Mouse (Mus musculus) erythroid progenitor cell, adult 5-6 weeks (primary cell): Measurements from ENCODE around the gene Creg2. TPM values are rescaled to one million over a fixed set of nuclear protein-coding genes. Genes with fewer than 3 reads are reported as not detected.
"Not testable (repeated sequence)": the region's sequence is repeated elsewhere in the genome, so short reads cannot be mapped to it uniquely, and the experiment has no call there.

Source experiments
- ATAC-seq: replicated peaks from 2 replicates; pipeline ENCODE4 v1.8.0; 2016; ENCODE audit warnings: moderate number of reproducible peaks, mild to moderate bottlenecking, moderate TSS enrichment, inconsistent platforms; ENCODE audit not compliant: poor library complexity, low FRiP score, severe bottlenecking
- total RNA-seq, 2 experiments: library from RNA; stranded (forward) in 1 of 2; stranded (reverse) in 1 of 2; fragments of 150-400 nt in 1 of 2; fragments of 186-747, 209-891 nt in 1 of 2; gene quantifications; 2 replicates each; pipeline versions ENCODE4 v1.2.3 to v1.2.4; 2015 to 2017; ENCODE audit warnings: low replicate concordance in 2 of 2

Gene Creg2
- total RNA-seq, 2 experiments from 2014 or later = not detected

DNA sequence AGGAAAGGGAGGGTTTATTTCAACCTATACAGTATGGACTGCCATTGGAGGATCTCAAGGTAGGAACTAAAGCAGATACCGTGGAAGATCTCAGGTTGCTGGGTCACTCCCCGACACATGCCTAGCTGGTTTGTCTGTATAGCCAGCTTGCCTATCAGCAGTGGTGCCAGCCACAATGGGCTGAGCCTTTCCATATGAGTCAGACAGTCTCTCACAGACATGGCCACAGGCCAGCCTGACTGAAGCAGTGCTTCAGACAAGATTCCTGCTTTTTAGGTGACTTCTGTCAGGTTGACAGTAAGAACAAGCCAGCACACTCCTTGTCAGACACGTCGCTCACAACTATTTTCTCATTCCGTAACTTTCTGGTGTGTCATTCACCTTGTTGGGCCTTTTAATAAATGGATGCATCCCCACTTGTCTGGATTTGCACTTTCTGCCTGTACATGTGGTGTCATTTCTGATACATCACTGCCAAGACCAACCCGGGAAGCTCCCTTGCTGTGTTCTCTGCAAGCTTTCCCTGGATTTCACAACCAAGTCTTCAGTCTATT is 5.8 kb upstream of the Creg2 start:
- ATAC-seq = no peak

GRCm38 (mm10) chr1:39654901-39655300 is 3.6 kb upstream of the Creg2 start:
- ATAC-seq = not testable (repeated sequence)

- no peak for ATAC-seq
These were observed 1.8 kb upstream of the Creg2 start for GRCm38 (mm10) chr1:39653028-39653427.

- ATAC-seq = no peak
These were observed 636 bp downstream of the Creg2 start for GRCm38 (mm10) chr1:39650435-39651240.

DNA sequence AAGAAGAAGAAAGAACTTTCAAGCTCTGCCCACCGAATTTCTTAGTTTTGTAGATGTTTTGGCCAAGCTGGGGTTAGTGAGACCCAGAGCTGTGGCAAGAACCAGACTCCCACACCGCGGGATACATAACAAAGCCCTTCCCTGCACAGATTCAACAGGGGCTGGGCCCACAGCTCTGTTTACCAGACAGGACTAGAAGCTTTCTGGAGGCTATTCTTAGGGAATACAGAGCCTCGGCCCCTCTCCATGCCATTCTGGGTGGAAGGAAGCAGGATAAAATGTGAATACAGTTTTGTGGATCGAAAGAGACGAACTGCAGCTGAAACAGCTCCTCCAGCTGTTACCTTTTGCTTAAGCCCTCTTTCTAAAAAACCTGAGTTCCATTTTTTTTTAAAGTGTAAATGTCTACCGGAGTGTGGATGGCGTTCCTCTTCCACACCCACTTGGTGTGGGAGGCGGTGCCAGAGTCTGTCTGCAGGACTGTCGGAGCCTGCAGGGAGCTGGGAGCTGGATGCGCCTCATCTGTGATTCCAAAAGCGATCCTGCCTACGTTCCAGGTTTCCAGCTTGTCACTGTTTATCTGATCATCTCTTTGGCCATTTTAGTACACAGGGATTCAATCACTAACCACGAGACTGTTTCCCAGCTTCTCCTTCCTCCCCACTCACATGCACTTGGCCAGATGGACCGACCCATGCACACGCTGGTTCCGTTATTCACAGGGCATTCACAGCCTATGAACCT is 1.4 kb downstream of the Creg2 start:
- ATAC-seq = no peak

DNA sequence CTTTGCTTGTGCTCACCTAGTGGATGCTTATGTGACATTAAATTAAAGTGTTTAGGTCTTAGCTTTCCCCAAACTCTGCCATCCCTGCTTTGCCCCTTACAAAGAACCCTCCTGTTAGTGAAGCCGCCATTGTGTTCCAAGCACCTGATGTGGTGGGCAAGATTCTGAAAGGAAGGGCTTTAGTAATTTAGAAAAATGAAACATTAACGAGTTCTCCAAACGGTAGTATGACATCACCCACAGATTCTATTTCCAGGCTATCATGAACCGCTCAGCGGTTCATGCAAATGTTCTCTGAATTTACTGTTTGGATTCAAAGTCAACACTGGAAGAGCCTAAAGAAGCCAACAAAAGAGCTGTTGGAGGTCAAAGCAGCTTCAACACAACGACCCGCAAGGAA is 2.7 kb downstream of the Creg2 start:
- ATAC-seq = no peak

- ATAC-seq = no peak
These were observed 5.1 kb downstream of the Creg2 start for GRCm38 (mm10) chr1:39645905-39646759.

DNA sequence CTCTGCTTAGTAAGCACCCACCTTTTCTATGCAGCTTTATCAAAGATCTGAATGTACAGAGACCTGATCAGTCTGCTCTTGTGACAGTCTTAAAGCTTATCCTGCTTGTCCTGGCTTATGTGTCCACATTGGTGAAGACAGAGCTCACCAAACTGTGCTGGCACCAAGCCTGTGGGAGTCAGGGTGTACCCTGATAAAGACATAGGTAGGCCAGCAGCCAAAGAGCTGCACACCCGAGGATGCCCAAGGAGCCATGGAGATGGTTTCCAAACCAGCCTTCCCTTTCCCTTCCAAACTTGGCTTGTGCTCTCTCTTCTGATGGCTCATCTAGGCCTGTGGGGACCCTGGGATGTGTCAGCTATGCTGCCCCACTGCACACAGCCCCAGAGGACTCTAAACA is 6.9 kb downstream of the Creg2 start:
- no peak for ATAC-seq

DNA sequence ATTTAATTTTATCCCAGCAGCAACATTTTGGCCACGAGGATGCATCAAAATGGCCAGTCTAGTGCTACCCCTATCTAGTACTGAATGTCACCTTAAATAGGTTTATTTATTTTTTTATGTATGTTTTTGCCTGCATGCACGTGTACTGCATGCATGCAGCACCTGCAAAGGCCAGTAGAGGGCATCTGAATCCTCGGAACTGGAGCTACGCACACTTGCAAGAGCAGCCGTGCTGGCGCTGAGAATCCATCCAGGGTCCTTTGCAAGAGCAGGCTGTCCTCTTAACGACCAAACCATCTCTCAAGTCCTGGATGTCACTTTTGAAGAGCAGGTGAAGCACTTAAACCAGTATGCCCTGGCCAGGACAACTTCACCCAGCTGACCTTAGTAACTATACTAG is 9.6 kb downstream of the Creg2 start:
- no peak for ATAC-seq

- ATAC-seq = no peak
These were observed 14.1 kb downstream of the Creg2 start for GRCm38 (mm10) chr1:39637139-39637538.

DNA sequence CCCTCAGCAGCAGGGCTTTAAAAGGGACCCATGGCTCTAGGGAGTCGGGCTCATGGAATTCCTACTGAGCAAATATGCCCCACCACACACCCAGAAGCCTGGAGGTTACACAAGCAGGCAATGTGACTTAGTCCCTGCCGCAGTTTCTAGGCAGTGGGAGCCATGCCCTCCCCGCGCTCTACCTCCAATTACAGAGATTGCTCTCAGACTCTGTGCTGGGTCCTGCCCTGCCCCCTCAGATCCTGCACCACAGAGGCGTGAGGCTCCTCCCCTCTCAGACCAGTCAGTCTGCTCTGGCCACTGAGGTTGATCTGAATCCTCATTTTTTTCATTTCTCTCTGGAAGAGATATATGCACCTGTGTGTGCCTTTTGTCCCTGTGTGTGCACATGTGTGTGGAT is 14.6 kb downstream of the Creg2 start:
- ATAC-seq = no peak

DNA sequence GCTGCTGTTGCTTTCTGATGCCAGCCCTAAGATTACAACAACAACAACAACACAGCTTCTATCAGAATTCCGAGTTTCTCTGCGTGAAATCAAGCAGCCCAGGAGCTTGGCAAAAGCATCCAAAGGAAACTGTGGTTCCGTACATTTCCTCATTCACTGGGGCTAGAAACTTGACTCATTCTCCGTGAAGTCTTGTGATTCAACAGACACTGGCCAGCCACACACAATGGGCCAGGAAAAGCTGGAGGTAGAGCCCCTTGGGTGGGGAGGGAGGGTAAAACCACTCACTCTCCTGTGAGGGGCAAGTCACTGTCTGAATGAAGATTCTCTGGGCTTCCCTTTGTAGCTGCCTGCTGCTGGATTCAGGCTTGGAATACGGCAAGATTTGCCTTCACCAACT is 15.1 kb downstream of the Creg2 start:
- no peak for ATAC-seq

DNA sequence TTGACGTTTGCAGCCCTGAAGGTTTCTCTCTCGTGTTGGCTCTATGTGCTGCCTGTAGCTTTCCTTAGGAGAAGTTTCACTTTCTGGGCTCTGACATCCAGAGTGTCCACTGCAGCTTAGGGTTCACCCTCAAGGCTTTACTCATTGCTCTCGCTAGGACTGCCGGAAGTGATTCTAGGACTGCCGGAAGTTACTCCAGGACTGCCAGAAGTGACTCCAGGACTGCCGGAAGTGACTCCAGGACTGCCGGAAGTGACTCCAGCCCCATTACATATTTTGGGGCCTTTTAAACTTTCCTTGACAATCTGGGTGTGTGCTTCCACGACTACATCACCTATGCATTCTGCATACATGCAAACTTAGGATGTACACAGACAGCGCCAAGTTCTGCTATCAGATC is 22.7 kb downstream of the Creg2 start:
- no peak for ATAC-seq

- ATAC-seq = no peak
These were observed 25.8 kb downstream of the Creg2 start for GRCm38 (mm10) chr1:39625491-39625890.

- no peak for ATAC-seq
These were observed 27.5 kb downstream of the Creg2 start for GRCm38 (mm10) chr1:39623729-39624128.

- no peak for ATAC-seq
These were observed 28.2 kb downstream of the Creg2 start for GRCm38 (mm10) chr1:39623106-39623505.

DNA sequence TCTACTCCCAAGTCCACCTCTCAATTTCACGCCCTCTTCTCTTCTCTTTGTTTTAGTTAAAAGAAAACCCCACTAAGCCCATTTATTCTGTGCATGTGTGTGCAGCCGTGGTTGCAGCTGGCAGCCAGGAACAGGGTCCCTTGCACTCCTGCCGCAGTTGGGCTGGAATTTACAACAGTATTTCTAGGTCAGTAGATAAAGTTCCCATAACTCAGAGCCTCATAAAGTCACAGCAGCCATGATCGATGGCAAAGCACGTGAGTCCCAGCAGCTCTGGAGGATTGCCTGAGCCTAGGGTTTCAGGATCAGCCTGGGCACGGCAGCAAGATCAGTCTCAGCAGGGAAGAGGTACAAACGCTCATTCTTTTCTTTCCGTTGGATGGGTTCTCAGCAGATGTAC is 32.8 kb downstream of the Creg2 start:
- ATAC-seq = no peak

DNA sequence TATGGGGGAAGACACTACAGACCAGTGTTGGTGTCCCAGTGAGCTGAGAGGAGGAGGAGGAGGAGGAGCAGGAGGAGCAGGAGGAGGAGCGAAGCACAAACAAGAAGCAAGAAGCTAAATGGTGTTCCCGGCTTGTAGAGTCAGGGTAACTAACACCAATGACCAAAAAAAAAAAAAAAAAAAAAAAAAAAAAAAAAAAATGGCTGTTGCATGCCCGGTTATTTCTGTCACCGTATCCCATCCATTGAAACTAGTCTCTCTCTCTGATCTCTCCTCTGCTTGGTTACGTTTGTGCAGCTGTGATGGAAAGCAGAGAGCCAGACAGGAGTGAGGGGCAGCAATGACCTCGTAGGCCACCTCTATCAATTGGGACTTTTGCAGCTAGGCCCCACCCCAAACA is 35.7 kb downstream of the Creg2 start:
- no peak for ATAC-seq

DNA sequence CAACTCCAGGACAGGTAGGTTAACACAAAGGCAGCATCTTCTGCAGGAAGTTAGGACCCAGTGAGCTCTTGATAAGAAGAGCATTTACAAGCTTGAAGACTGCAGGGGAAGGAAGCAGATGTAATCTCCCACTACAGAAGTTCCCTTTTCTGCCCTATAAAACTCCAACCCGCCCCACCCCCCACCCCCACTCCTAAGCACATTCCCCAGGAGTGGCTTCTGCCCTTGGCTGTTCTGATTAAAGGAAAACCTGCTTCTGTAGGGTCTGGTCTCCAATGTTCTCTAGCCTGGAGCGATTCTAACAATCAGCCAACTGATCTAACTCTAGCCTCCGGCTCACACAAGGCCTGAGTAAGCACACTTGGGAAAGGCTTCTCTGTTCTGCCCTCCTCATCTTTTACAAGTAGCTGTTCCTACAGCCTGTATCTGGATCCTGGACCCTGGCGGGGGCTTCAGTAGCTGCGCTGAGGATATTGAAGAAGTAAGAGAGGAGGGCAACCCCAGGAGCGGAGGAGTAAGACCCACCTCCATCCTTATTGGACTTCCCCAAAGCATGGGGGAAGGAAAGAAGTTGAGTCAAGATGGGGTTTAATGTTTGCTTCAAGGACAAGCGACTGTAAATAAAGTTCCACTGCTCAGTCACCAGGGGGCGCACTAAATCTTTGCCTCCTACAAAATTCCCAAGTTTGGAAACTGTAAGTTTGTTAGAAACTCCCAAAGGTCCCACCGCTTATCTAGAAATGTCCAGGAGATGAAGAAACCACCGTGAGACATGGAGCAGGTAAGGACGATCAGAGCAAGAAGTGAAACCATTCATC is 36.6 kb downstream of the Creg2 start:
- ATAC-seq = no peak
